Mouse (Mus musculus): ENCODE results near the gene Thrsp. TPM values are rescaled to one million over a fixed set of nuclear protein-coding genes. Genes with fewer than 3 reads are reported as not detected.

Gene Thrsp
- polyA plus RNA-seq, 1 experiment from 2014 or later: 4.6 TPM

DNA sequence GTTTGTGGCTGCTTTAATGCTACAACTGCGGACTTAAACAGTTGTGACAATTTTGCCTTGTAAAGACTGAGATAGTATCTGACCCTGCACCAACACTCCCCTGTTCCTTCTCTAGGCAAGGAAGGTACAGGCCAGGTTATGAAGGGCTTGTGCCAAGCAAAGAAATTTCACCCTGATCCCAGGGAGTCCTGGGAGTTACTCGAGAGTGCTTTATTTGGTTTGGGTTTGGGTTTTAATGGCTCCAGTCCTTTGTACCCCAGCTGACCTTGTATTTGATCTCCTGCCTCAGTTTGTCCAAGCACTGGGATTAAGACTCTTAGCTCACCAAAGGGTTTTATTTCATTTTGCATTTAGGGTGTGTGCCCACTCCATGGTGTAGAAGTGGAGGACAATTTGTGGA, 6.4 kb downstream of the Thrsp start:
- Histone ChIP-seq H3K36me3 (ENCODE audit: control insufficient read depth, insufficient read depth, low read length) (peaks cover 14% of the 10 kb centered on the region), H3K27me3 (replicated peaks; ENCODE audit: control insufficient read depth, insufficient read depth, low read length) (no peaks in the 10 kb centered on the region), H3K9me3 (ENCODE audit: control insufficient read depth, low read length) (no peaks in the 10 kb centered on the region), H3K4me2 (ENCODE audit: low read length) (no peak overlapping the region), H3K27ac (ENCODE audit: low read depth, low read length) (no peak overlapping the region), H3K9ac (ENCODE audit: low read depth, low read length) (no peak overlapping the region), H3K4me3 (ENCODE audit: low read length) (no peak overlapping the region), H3K4me1 (ENCODE audit: control insufficient read depth, insufficient read depth, low read depth, low read length) (no peaks in the 10 kb centered on the region)
- WGBS: 100% methylated on average over 2 of the region's 2 CpGs
- ATAC-seq: no peak

DNA sequence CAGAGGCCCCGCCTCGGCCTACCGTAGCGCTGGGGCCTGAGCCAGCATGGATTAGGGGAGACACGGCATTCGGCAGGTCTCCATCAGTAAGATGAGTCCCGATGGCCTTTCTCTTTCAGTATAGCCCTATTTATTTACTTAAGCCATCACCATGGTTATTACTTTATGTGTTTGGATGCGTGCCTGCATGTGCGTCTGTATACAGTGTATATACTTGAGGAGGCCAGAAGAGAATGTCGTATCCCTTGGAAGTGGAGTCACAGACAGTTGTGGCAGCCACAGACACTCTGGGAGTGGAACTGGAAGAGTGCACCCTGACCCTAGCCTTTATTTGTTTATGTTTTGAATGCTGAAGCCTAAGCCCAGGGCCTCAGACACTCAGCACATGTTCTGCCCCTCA, 10.4 kb downstream of the Thrsp start:
- H3K27ac ChIP-seq (ENCODE audit: low read depth, low read length): no peak overlapping the region
- no peaks in the 10 kb centered on the region for H3K27me3 ChIP-seq (replicated peaks; ENCODE audit: control insufficient read depth, insufficient read depth, low read length)
- H3K4me1 ChIP-seq (ENCODE audit: control insufficient read depth, insufficient read depth, low read depth, low read length): no peaks in the 10 kb centered on the region
- no peak for ATAC-seq
- 82% methylated on average over 10 of the region's 10 CpGs for WGBS
- H3K36me3 ChIP-seq (ENCODE audit: control insufficient read depth, insufficient read depth, low read length): peaks cover 14% of the 10 kb centered on the region
- no peak overlapping the region for H3K9ac ChIP-seq (ENCODE audit: low read depth, low read length)
- no peak overlapping the region for H3K4me2 ChIP-seq (ENCODE audit: low read length)
- H3K9me3 ChIP-seq (ENCODE audit: control insufficient read depth, low read length): no peaks in the 10 kb centered on the region
- no peak overlapping the region for H3K4me3 ChIP-seq (ENCODE audit: low read length)

DNA sequence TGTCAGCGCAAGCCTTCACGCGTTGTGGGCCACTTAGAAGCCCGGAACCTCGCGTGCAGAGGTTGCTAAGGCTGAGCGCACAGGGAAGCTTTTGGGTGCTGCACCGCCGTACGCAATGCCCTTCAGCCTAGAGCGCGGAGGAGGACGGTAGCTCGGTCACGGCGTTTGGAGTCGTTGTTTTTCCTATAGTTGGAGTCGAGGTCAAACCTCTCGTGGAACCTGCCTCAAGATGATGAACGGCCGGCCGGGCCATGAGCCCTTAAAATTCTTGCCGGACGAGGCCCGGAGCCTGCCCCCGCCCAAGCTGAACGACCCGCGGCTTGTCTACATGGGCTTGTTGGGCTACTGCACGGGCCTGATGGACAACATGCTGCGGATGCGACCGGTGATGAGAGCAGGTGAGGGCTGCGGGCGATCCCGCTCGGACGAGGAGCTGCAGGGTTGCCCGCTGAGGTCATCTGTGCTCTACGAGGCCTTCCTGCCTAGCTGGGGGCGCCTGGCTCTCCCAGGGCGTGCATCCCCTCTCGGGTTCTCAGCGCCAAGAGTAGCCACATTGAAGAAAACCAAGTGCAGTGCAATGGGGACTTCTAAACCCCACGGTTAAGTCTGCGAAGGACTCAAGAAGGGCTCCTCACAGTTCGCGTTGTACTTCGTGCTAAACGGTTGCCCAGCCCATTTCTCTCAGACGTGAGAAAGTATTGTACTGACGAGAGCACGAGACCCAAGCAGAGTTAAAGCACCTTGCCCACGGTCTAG, 17.4 kb downstream of the Thrsp start, which contains the start of gene Ndufc2:
Gene Ndufc2 (plus strand): TSS at position 44 of the 756 bp plus-strand sequence.
- Histone ChIP-seq H3K4me2 (ENCODE audit: low read length) (peak within 1 kb of the TSS; percentile 80), H3K36me3 (ENCODE audit: control insufficient read depth, insufficient read depth, low read length) (no peaks in the 10 kb centered on the region), H3K4me1 (ENCODE audit: control insufficient read depth, insufficient read depth, low read depth, low read length) (peaks cover 9% of the 10 kb centered on the region), H3K9me3 (ENCODE audit: control insufficient read depth, low read length) (no peaks in the 10 kb centered on the region), H3K9ac (ENCODE audit: low read depth, low read length) (peak within 1 kb of the TSS; percentile 96), H3K27ac (ENCODE audit: low read depth, low read length) (peak within 1 kb of the TSS; percentile 88), H3K4me3 (ENCODE audit: low read length) (peak within 1 kb of the TSS; percentile 96), H3K27me3 (replicated peaks; ENCODE audit: control insufficient read depth, insufficient read depth, low read length) (no peaks in the 10 kb centered on the region)
- WGBS: under 1% methylated on average over 54 of the region's 54 CpGs
- peak; percentile 96 for ATAC-seq

DNA sequence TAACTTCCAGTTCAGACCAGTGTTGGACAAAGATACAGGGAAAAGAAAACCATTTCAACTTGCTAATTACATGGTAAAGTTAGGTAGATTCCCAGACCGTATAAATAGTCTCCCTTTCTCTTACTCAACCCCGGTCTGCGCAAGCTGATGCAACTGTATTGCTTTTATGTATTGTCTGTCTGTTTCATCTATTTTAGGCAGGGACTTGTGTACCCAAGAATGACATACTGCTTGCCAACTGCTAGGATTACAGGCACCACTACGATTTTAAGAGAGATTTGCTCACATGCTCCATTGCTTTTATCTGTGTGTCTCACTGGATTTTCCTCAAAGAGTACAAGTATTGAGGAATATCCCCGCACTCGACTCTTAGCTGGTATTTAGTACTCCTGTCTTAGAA, 18.6 kb downstream of the Thrsp start:
- no peak overlapping the region for H3K4me3 ChIP-seq (ENCODE audit: low read length)
- H3K27me3 ChIP-seq (replicated peaks; ENCODE audit: control insufficient read depth, insufficient read depth, low read length): no peaks in the 10 kb centered on the region
- no peak overlapping the region for H3K9ac ChIP-seq (ENCODE audit: low read depth, low read length)
- H3K4me2 ChIP-seq (ENCODE audit: low read length): no peak overlapping the region
- no peaks in the 10 kb centered on the region for H3K36me3 ChIP-seq (ENCODE audit: control insufficient read depth, insufficient read depth, low read length)
- no peak for ATAC-seq
- WGBS: 90% methylated on average over 6 of the region's 6 CpGs
- H3K27ac ChIP-seq (ENCODE audit: low read depth, low read length): no peak overlapping the region
- peaks cover 9% of the 10 kb centered on the region for H3K4me1 ChIP-seq (ENCODE audit: control insufficient read depth, insufficient read depth, low read depth, low read length)
- H3K9me3 ChIP-seq (ENCODE audit: control insufficient read depth, low read length): no peaks in the 10 kb centered on the region

DNA sequence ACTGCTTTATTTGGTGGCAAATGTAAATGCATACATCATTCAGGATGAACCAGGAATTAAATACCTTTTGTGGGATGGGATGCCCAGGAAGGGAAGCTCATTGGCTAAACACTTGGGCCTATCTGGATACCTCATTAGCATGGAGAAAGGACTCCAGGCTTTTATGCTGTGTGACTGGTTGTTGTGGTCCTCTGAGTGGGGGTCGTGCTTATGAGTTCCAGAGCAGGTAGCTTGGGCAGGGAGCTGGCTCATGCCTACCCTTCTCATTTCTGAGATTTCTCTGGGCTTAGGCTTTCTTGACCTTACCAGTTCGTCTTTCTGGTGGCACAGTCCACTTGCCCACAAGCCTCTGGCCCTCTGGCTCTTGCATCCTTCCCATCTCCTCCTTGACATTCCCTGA, 23.2 kb downstream of the Thrsp start:
- Histone ChIP-seq H3K4me2 (ENCODE audit: low read length) (no peak overlapping the region), H3K4me3 (ENCODE audit: low read length) (no peak overlapping the region), H3K27ac (ENCODE audit: low read depth, low read length) (no peak overlapping the region), H3K36me3 (ENCODE audit: control insufficient read depth, insufficient read depth, low read length) (peaks cover 4% of the 10 kb centered on the region; the same call in 1 of the 2 replicates), H3K9ac (ENCODE audit: low read depth, low read length) (no peak overlapping the region), H3K27me3 (replicated peaks; ENCODE audit: control insufficient read depth, insufficient read depth, low read length) (no peaks in the 10 kb centered on the region), H3K4me1 (ENCODE audit: control insufficient read depth, insufficient read depth, low read depth, low read length) (peaks cover 2% of the 10 kb centered on the region; the same call in 1 of the 2 replicates), H3K9me3 (ENCODE audit: control insufficient read depth, low read length) (no peaks in the 10 kb centered on the region)
- WGBS: 90% methylated on average over 2 of the region's 2 CpGs
- no peak for ATAC-seq

DNA sequence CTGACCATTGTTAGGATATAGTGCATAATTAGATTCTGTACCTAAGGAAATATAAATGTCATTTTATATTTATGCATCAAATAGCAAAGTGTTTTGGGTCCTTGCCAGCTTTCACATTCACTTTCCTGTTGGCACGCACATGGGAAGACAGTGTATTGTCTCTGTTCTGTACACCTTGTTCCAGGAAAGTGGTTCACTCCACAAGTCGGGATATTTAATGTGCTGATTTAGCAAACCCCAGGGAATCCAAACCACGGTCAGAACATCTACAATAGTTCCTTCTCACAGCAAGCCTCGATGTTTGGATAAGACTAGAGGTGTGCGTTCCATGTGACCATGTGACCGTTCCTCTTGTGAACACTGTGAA, 25.5 kb downstream of the Thrsp start:
- H3K27ac ChIP-seq (ENCODE audit: low read depth, low read length): no peak overlapping the region
- no peak overlapping the region for H3K4me3 ChIP-seq (ENCODE audit: low read length)
- peaks cover 11% of the 10 kb centered on the region; the same call in 1 of the 2 replicates for H3K36me3 ChIP-seq (ENCODE audit: control insufficient read depth, insufficient read depth, low read length)
- peaks cover 2% of the 10 kb centered on the region; the same call in 1 of the 2 replicates for H3K4me1 ChIP-seq (ENCODE audit: control insufficient read depth, insufficient read depth, low read depth, low read length)
- no peak overlapping the region for H3K4me2 ChIP-seq (ENCODE audit: low read length)
- WGBS: 51% methylated on average over 6 of the region's 6 CpGs
- no peaks in the 10 kb centered on the region for H3K27me3 ChIP-seq (replicated peaks; ENCODE audit: control insufficient read depth, insufficient read depth, low read length)
- no peak for ATAC-seq
- H3K9ac ChIP-seq (ENCODE audit: low read depth, low read length): no peak overlapping the region
- no peaks in the 10 kb centered on the region for H3K9me3 ChIP-seq (ENCODE audit: control insufficient read depth, low read length)

DNA sequence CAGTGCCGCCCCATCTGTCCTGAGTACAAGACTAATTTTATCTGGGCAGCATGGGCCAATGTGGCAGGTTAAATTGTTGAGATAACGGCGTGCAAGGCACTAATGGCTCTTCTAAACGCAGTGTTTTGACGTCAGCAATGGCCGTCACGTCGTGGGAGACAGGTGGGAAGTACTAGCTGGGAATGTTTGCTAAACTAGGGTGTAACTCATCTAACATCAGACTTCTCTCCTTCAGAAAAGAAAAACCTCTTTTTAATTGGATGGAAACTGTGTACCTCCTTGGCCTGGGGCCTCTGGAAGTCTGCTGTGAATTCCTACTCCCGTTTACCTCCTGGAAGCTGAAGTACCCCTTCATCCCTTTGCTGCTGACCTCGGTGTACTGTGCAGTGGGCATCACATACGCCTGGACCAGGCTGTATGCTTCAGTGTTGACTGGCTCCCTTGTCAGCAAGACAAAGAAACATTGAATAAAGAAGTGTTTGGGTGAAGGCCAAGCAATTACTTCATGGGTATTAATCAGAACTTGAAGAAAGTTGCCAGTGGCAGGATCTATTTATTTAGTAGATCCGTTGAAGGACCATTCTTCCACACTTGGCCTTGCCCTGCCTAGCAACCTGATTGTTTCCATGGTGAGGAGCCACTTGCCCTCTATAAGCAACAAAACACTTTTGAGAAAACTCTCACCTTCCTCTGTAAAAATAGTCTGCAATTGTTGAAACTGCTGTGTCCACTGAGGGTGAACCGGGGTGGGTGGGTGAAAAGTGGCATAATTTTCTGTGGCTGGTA, 26.0 kb downstream of the Thrsp start:
- Histone ChIP-seq H3K4me1 (ENCODE audit: control insufficient read depth, insufficient read depth, low read depth, low read length) (peaks cover 2% of the 10 kb centered on the region; the same call in 1 of the 2 replicates), H3K4me3 (ENCODE audit: low read length) (no peak overlapping the region), H3K36me3 (ENCODE audit: control insufficient read depth, insufficient read depth, low read length) (peaks cover 11% of the 10 kb centered on the region; the same call in 1 of the 2 replicates), H3K9ac (ENCODE audit: low read depth, low read length) (no peak overlapping the region), H3K27ac (ENCODE audit: low read depth, low read length) (no peak overlapping the region), H3K27me3 (replicated peaks; ENCODE audit: control insufficient read depth, insufficient read depth, low read length) (no peaks in the 10 kb centered on the region), H3K4me2 (ENCODE audit: low read length) (no peak overlapping the region), H3K9me3 (ENCODE audit: control insufficient read depth, low read length) (no peaks in the 10 kb centered on the region)
- ATAC-seq: peak; percentile 87
- 47% methylated on average over 13 of the region's 13 CpGs for WGBS

DNA sequence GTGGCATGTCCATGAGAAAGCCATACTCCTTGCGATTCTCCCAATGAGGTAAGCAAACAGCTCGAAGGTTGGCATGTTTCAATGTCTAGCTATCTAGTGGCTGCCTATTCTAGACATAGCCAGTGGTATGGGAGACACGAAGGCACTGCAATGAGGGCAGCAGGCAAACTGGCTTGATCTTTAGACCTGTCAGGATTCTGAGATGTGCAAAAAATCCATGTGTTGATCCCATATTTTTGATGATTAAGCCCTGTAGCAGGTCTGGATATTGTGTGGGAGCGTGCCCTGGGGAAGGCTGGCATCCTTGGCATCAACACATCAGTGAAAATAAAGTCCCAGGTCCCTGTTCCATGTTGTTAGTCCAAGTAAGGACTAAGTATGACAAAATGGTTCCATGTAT, 29.0 kb downstream of the Thrsp start:
- Histone ChIP-seq H3K9me3 (ENCODE audit: control insufficient read depth, low read length) (no peaks in the 10 kb centered on the region), H3K27ac (ENCODE audit: low read depth, low read length) (no peak overlapping the region), H3K4me1 (ENCODE audit: control insufficient read depth, insufficient read depth, low read depth, low read length) (peaks cover 2% of the 10 kb centered on the region; the same call in 1 of the 2 replicates), H3K9ac (ENCODE audit: low read depth, low read length) (no peak overlapping the region), H3K36me3 (ENCODE audit: control insufficient read depth, insufficient read depth, low read length) (peaks cover 14% of the 10 kb centered on the region; the same call in 1 of the 2 replicates), H3K4me2 (ENCODE audit: low read length) (no peak overlapping the region), H3K27me3 (replicated peaks; ENCODE audit: control insufficient read depth, insufficient read depth, low read length) (no peaks in the 10 kb centered on the region), H3K4me3 (ENCODE audit: low read length) (no peak overlapping the region)
- 96% methylated on average over 4 of the region's 4 CpGs for WGBS
- ATAC-seq: no peak

DNA sequence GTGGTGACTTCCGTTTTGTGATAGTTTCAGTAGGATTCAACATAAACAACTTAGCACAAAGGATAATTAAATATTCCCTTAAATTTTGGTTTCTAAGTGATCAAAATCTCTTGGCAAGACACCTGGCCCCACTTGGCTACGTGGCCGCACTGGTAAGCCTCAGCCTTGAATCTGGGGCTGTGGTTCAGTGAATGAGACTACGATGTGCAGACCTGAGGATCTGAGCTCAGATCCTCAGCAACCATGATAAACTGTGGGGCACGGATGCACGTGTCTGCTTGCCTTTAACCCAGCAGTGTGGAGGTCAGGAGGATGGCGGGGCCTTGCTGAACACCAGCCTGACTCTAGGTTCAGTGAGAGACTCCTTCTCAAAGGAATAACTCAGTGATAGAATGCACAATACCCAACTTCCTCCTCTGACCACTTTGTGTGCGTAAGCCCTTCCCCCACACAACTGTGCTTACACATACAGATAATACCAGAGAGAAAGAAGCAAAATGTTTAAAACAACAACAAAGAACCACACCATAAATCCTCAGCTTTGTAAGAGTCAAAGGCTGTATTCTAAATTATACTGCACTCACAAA, 29.9 kb downstream of the Thrsp start:
- no peaks in the 10 kb centered on the region for H3K27me3 ChIP-seq (replicated peaks; ENCODE audit: control insufficient read depth, insufficient read depth, low read length)
- H3K36me3 ChIP-seq (ENCODE audit: control insufficient read depth, insufficient read depth, low read length): peaks cover 14% of the 10 kb centered on the region; the same call in 1 of the 2 replicates
- no peaks in the 10 kb centered on the region for H3K9me3 ChIP-seq (ENCODE audit: control insufficient read depth, low read length)
- H3K4me2 ChIP-seq (ENCODE audit: low read length): no peak overlapping the region
- WGBS: 78% methylated on average over 8 of the region's 8 CpGs
- H3K4me1 ChIP-seq (ENCODE audit: control insufficient read depth, insufficient read depth, low read depth, low read length): peaks cover 2% of the 10 kb centered on the region; the same call in 1 of the 2 replicates
- no peak overlapping the region for H3K9ac ChIP-seq (ENCODE audit: low read depth, low read length)
- no peak for ATAC-seq
- no peak overlapping the region for H3K4me3 ChIP-seq (ENCODE audit: low read length)
- peak overlapping the region; percentile 9 for H3K27ac ChIP-seq (ENCODE audit: low read depth, low read length)
